Mouse (Mus musculus): ENCODE measurements at regions not wholly inside any gene's neighbourhood (a gene's known extent, or its start where the extent isn't known, plus 50 kb on each side); places are given as distances from the start of the nearest gene placed in this dataset.

- TF ChIP-seq CTCF (conservative IDR thresholded peaks at IDR 0.05; ENCODE audit: low read length): no peak
- TF ChIP-seq NANOG (IDR thresholded peaks at IDR 0.05; ENCODE audit: borderline replicate concordance, low read length): no peak
- TF ChIP-seq POU5F1 (IDR thresholded peaks at IDR 0.05; ENCODE audit: borderline replicate concordance, low read length): no peak
Observed at GRCm38 (mm10) chr13:69987181-69987580, 185.0 kb downstream of the Med10 start.

Measured in E14TG2a.4 (cell line).